Mouse (Mus musculus) forebrain, embryonic 12.5 days (tissue): ENCODE results near the gene Mpst. TPM values are rescaled to one million over a fixed set of nuclear protein-coding genes. Genes with fewer than 3 reads are reported as not detected.

ENCODE experiments used
- ATAC-seq: fragments of 200-750 bp; cut with Nextera tagmentation; 2 replicates; pipeline ENCODE4 v1.8.0; 2017; ENCODE audit warnings: moderate TSS enrichment; ENCODE audit not compliant: low FRiP score
- H3K27ac ChIP-seq: fragments of 300-500 bp; sonication (generic); 2 replicates; pipeline ENCODE4 v1.5.1; 2016; ENCODE audit warnings: mild to moderate bottlenecking
- H3K27me3 ChIP-seq: fragments of 300-500 bp; sonication (generic); 2 replicates; pipeline ENCODE4 v1.6.1; 2016; ENCODE audit warnings: mild to moderate bottlenecking
- H3K36me3 ChIP-seq: fragments of 300-500 bp; sonication (generic); replicated peaks from 2 replicates; pipeline ENCODE4 v1.6.1; 2016; ENCODE audit warnings: mild to moderate bottlenecking
- H3K4me1 ChIP-seq: fragments of 300-500 bp; sonication (generic); 2 replicates; pipeline ENCODE4 v1.6.1; 2016
- H3K4me2 ChIP-seq: fragments of 300-500 bp; sonication (generic); 2 replicates; pipeline ENCODE4 v1.6.1; 2016; ENCODE audit warnings: mild to moderate bottlenecking, moderate library complexity
- H3K4me3 ChIP-seq: fragments of 300-500 bp; sonication (generic); replicated peaks from 2 replicates; pipeline ENCODE4 v1.5.1; 2016; ENCODE audit warnings: mild to moderate bottlenecking
- H3K9ac ChIP-seq: fragments of 300-500 bp; sonication (generic); 2 replicates; pipeline ENCODE4 v1.6.1; 2016; ENCODE audit warnings: mild to moderate bottlenecking
- H3K9me3 ChIP-seq: fragments of 300-500 bp; sonication (generic); 2 replicates; pipeline ENCODE4 v1.6.1; 2016
- WGBS: fragments of 180-500 bp; shearing (Covaris S2); methylation state at CpG from one replicate; pipeline ENCODE4 v1.1.7; 2016; 5-methylcytosine and 5-hydroxymethylcytosine counted together
- polyA plus RNA-seq: library from polyadenylated mRNA; unstranded; fragments of >200 nt; fragmentation: Nextera tagmentation; extraction: Ambion mirVana; gene quantifications from 2 replicates; pipeline ENCODE4 v1.2.1, GENCODE M21; 2016

Gene Mpst
- polyA plus RNA-seq, 1 experiment from 2014 or later, result 2.8 TPM

DNA sequence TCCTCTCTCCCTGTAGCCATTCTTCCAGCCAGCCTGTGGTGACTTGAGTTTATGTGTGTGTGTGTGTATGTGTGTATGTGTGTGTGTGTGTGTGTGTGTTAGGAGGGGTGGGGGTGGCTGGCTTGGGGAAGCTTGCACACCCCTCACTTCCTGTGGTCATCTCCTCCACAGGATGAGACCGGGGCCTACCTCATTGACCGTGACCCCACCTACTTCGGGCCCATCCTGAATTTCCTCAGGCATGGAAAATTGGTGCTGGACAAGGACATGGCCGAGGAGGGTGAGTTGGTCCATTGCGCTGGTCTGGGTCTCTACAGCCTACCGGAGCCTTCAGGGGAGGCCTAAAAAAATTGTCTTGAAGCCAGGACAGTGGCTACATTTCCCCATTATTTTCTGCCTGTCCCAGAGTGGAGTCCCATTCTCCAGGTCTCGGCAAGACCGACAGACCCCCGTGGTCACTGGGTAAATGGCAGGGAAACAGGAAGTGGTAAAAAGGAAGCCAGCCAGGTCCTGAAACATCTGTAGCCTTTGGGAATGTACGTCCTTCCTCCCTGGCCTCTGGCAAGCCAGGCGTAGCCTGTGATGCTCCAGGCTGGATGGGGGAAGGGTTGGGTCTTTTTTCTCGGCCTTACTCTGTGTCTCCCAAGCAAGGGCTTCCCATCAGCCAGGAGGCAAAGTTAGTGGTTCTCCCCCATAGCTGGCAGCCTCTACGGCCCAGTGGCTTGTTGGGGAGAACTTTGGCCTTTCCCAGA lies 23.8 kb downstream of the Mpst start:
- no peaks in the 10 kb centered on the region for H3K9me3 ChIP-seq
- no peak for ATAC-seq
- peaks cover 39% of the 10 kb centered on the region for H3K36me3 ChIP-seq
- H3K9ac ChIP-seq, result no peak overlapping the region
- peak overlapping the region; percentile 82 for H3K4me2 ChIP-seq
- no peak overlapping the region for H3K27ac ChIP-seq
- 85% methylated on average over 13 of the region's 13 CpGs for WGBS
- peak overlapping the region; percentile 86; the same call in 1 of the 2 replicates for H3K4me3 ChIP-seq
- H3K4me1 ChIP-seq, result peaks cover 33% of the 10 kb centered on the region
- H3K27me3 ChIP-seq, result peaks cover 11% of the 10 kb centered on the region; the same call in 1 of the 2 replicates

DNA sequence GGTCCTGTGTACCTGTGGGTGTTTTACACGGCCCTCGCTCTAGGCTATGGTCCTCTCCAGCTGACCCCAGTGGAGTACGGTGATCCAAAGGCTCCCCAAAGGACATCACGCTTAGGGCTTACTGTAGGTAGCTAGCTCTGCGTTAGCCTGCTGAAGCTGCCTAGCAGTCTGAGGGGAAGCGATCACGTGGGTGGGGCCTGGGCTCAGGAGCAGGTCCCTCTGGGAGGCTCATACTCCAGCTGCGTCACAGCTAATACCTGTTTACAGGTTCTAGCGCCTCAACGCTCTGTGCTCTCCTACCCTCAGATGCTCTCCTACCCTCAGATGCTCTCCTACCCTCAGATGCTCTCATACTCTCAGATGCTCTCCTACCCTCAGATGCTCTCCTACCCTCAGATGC lies 24.7 kb downstream of the Mpst start:
- WGBS, result 96% methylated on average over 10 of the region's 10 CpGs

DNA sequence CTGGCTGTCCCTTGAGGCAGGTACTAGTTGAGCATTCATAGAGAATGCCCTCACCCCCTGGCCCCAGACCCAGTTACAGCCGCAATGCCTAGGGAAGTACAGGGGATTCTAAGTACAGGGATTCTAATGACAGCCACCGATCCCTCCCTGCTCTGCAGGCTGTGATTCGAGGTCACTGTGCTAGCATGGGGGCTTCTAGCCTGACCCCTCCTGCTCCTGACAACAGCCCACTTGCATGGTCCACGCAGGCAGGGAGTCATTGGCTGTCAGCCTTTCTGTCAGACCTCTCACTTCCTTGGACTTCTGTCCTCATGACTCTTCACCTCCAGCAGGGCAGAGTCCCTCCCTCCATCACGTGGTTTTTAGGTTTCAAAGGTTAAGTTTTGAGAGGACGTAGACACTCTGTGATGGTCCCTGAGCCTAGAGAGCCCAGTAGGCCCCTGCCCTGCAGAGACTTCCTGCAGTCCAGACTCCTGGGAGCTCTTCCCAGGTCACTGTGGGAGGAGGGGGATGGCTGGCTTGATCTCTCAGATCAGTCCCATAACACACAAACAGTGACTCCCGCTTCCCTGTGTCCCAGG lies 25.4 kb downstream of the Mpst start:
- Histone ChIP-seq H3K9ac (no peak overlapping the region), H3K27ac (no peak overlapping the region)

More for the DNA sequence above, 24.7 kb downstream of the Mpst start:
- Histone ChIP-seq H3K4me1 (peaks cover 41% of the 10 kb centered on the region), H3K27me3 (peaks cover 14% of the 10 kb centered on the region; the same call in 1 of the 2 replicates), H3K27ac (no peak overlapping the region), H3K9me3 (no peaks in the 10 kb centered on the region), H3K4me3 (no peak overlapping the region), H3K36me3 (peaks cover 47% of the 10 kb centered on the region), H3K9ac (no peak overlapping the region), H3K4me2 (no peak overlapping the region)
- no peak for ATAC-seq

DNA sequence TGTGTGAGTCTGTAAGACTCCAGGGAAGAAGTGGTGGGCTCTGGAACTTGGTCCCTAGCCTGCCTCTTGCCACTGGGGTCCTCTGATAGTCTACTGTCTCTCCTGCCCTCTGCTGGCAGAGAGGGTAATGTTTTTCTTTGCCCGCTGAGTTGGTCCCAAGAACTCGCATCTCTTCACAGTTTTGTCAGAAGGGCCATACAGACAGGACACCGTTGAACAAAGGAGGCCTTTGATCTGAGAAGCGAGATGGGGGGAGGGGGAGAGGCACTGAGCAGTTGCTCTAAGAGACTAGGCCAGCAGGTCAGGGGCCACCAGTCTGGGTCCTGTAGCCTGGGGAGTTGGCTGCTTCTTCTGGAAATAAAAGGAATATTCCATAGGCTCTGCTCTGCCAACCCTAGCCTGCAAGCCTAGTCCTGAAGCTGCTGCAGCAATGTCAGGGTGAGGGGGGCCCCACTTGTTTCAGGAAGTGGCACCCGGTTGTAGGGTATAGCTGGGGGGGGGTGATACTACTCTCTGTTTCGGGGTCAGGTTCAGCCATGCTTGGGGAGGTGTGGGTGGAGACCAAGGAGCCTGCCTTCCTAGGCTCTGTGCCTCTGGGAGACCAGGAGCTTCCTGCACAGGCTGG lies 28.8 kb downstream of the Mpst start:
- Histone ChIP-seq H3K9me3 (no peaks in the 10 kb centered on the region), H3K4me2 (no peak overlapping the region), H3K9ac (no peak overlapping the region), H3K4me3 (no peak overlapping the region), H3K27ac (no peak overlapping the region), H3K27me3 (peaks cover 15% of the 10 kb centered on the region), H3K4me1 (peaks cover 55% of the 10 kb centered on the region), H3K36me3 (peaks cover 48% of the 10 kb centered on the region)
- 28% methylated on average over 6 of the region's 6 CpGs for WGBS
- no peak for ATAC-seq

More for the DNA sequence above, 25.4 kb downstream of the Mpst start:
- no peak overlapping the region for H3K4me2 ChIP-seq
- WGBS, result 84% methylated on average over 7 of the region's 7 CpGs
- no peaks in the 10 kb centered on the region for H3K9me3 ChIP-seq
- ATAC-seq, result no peak
- no peak overlapping the region for H3K4me3 ChIP-seq
- H3K4me1 ChIP-seq, result peaks cover 49% of the 10 kb centered on the region
- peaks cover 19% of the 10 kb centered on the region; the same call in 1 of the 2 replicates for H3K27me3 ChIP-seq
- peaks cover 48% of the 10 kb centered on the region for H3K36me3 ChIP-seq

GRCm38 (mm10) chr15:78435681-78436080 lies 29.5 kb downstream of the Mpst start:
- Histone ChIP-seq H3K27me3 (peaks cover 15% of the 10 kb centered on the region), H3K9me3 (no peaks in the 10 kb centered on the region), H3K9ac (no peak overlapping the region), H3K4me1 (peaks cover 52% of the 10 kb centered on the region), H3K36me3 (peaks cover 48% of the 10 kb centered on the region), H3K27ac (no peak overlapping the region), H3K4me3 (no peak overlapping the region), H3K4me2 (no peak overlapping the region)
- 84% methylated on average over 11 of the region's 11 CpGs for WGBS
- no peak for ATAC-seq

GRCm38 (mm10) chr15:78436380-78437192 lies 30.4 kb downstream of the Mpst start:
- Histone ChIP-seq H3K9me3 (no peaks in the 10 kb centered on the region), H3K9ac (peak overlapping the region; percentile 47), H3K4me3 (peak overlapping the region; percentile 27), H3K36me3 (peaks cover 40% of the 10 kb centered on the region), H3K4me1 (peaks cover 53% of the 10 kb centered on the region), H3K27ac (peak overlapping the region; percentile 84), H3K4me2 (peak overlapping the region; percentile 58), H3K27me3 (peaks cover 15% of the 10 kb centered on the region)
- WGBS, result 8% methylated on average over 27 of the region's 32 CpGs
- ATAC-seq, result peak; percentile 71

DNA sequence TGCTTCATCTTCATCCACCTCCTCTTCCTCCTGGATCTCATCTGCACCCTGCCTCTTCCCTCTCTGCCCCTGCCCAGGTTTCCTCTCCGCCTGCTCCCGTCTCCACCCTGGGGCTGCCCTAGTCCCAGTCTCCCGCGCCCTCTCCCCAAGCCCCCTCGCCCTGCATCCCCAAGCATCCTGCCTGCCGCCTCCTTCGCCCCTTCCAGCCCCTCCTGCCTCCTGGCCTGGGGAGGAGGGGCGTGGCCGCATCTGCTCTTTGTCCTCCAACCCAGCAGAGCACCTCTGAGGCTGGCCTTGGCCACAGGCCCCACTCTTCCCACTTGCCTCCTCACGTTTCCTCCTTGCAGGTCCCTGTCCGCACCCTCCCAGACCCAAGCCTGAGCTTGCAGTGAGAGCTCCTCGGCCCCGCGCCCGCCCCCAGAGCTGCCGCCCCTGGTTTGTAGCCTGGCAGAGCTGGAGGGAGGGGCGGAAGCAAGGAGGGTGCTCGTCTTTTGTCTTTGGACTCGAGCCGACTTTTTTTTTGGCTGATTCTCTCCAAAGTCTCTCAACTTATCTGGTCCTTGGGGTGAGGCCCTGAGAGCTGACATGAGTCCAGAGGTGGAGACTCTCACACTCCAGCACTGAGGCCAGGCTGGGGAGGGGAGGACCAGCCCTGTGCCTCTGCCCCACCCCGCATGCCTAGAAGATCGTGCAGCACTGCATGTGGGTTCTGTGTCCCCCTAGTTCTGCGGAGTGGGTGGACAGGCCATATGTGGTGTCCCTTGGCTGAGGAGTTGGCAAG lies 31.2 kb downstream of the Mpst start:
- H3K27ac ChIP-seq, result peak overlapping the region; percentile 84
- H3K4me1 ChIP-seq, result peaks cover 53% of the 10 kb centered on the region
- peak overlapping the region; percentile 58 for H3K4me2 ChIP-seq
- H3K9me3 ChIP-seq, result no peaks in the 10 kb centered on the region
- peak overlapping the region; percentile 47 for H3K9ac ChIP-seq
- peaks cover 31% of the 10 kb centered on the region for H3K36me3 ChIP-seq
- 11% methylated on average over 22 of the region's 23 CpGs for WGBS
- peak; percentile 37 for ATAC-seq
- H3K4me3 ChIP-seq, result peak overlapping the region; percentile 27
- H3K27me3 ChIP-seq, result peaks cover 15% of the 10 kb centered on the region

DNA sequence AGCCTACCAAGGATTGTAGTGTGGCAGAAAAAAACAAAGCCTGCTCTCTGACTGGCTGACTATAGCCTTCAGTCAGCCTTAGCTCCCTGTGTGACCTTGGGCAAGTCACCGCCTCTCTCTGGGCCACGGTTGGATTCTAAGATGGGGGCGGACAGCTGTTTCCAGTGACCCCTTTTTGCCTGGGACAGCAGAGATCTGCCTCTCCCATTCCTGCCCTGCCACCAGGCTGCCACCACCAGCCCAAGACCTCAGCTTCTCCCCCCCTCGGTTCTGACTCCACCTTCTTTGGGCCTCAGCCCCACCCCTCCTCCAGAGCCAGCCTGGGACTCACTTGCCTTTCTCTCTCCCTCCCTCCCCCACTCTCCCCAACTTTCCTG lies 31.8 kb downstream of the Mpst start:
- Histone ChIP-seq H3K9me3 (no peaks in the 10 kb centered on the region), H3K9ac (no peak overlapping the region), H3K4me3 (no peak overlapping the region), H3K27ac (peak overlapping the region; percentile 25; the same call in 1 of the 2 replicates), H3K4me2 (no peak overlapping the region), H3K4me1 (peaks cover 53% of the 10 kb centered on the region), H3K36me3 (peaks cover 27% of the 10 kb centered on the region), H3K27me3 (peaks cover 15% of the 10 kb centered on the region)
- no peak for ATAC-seq
- WGBS, result 26% methylated on average over 4 of the region's 4 CpGs

GRCm38 (mm10) chr15:78438505-78438904 lies 32.3 kb downstream of the Mpst start:
- ATAC-seq, result no peak
- H3K4me2 ChIP-seq, result no peak overlapping the region
- peaks cover 22% of the 10 kb centered on the region for H3K36me3 ChIP-seq
- WGBS, result 55% methylated on average over 8 of the region's 8 CpGs
- no peak overlapping the region for H3K27ac ChIP-seq
- peaks cover 15% of the 10 kb centered on the region for H3K27me3 ChIP-seq
- H3K9ac ChIP-seq, result no peak overlapping the region
- H3K9me3 ChIP-seq, result no peaks in the 10 kb centered on the region
- peaks cover 53% of the 10 kb centered on the region for H3K4me1 ChIP-seq
- H3K4me3 ChIP-seq, result no peak overlapping the region

DNA sequence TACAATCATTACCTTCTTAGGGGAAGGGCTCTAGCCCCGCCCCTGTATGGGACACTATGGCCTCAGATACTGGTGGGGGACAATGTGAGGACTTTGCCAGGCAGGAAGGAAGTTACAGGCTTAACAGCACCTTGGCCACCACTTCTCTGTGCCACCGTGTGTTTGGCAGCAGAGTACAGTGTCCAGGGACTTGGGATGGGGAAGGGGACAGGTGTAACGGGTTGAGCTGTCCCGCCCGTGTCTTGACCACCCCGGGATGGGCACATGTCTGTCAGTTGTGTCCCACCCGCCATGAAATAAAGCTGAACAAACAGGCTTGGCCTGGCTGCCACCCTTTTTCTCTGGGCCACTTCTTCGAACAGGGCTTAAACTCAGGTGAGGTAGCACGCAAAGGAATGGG lies 32.8 kb downstream of the Mpst start:
- 60% methylated on average over 9 of the region's 9 CpGs for WGBS
- Histone ChIP-seq H3K4me3 (no peak overlapping the region), H3K27me3 (peaks cover 15% of the 10 kb centered on the region), H3K27ac (no peak overlapping the region), H3K9me3 (no peaks in the 10 kb centered on the region), H3K4me1 (peaks cover 53% of the 10 kb centered on the region), H3K9ac (no peak overlapping the region), H3K36me3 (peaks cover 17% of the 10 kb centered on the region), H3K4me2 (no peak overlapping the region)
- ATAC-seq, result no peak

DNA sequence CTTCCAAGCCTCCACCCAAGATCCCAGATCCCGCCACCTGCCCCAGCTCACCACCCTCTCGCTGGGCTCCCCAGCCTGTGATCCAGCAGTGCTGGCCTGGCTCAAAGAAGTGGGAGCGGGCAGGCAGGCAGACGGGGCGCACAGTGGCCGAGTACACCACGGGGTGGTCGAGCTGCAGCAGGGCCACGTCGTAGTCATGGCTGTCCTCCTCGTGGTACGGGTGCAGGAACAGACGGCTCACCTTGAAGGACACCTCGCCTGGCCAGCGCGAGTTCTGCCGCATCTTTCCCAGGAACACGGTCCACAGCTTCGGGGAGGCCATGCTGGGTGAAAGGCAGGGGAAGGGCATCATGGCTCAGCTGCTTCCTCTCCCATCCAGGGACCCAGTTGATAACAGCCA lies 36.0 kb downstream of the Mpst start:
- no peaks in the 10 kb centered on the region for H3K36me3 ChIP-seq
- peaks cover 24% of the 10 kb centered on the region for H3K4me1 ChIP-seq
- H3K4me2 ChIP-seq, result no peak overlapping the region
- H3K9ac ChIP-seq, result no peak overlapping the region
- peaks cover 6% of the 10 kb centered on the region for H3K27me3 ChIP-seq
- ATAC-seq, result no peak
- no peaks in the 10 kb centered on the region for H3K9me3 ChIP-seq
- WGBS, result 92% methylated on average over 19 of the region's 19 CpGs
- no peak overlapping the region for H3K4me3 ChIP-seq
- no peak overlapping the region for H3K27ac ChIP-seq
